Mouse (Mus musculus): Measurements from ENCODE around the gene 1700019D03Rik.
A peak's percentile ranks its signal among the peaks of the same experiment; 100 is the strongest.

1700019D03Rik gene

GRCm38 (mm10) chr1:53020079-53020478 is at the start of gene 1700019D03Rik:
Gene 1700019D03Rik, minus strand, starts transcription at chr1:53020179.
- no peak for DNase-seq (ENCODE audit: low read depth)

GRCm38 (mm10) chr1:53063921-53064320 is 43.9 kb upstream of the 1700019D03Rik start:
- no peak for DNase-seq (ENCODE audit: low read depth)

DNA sequence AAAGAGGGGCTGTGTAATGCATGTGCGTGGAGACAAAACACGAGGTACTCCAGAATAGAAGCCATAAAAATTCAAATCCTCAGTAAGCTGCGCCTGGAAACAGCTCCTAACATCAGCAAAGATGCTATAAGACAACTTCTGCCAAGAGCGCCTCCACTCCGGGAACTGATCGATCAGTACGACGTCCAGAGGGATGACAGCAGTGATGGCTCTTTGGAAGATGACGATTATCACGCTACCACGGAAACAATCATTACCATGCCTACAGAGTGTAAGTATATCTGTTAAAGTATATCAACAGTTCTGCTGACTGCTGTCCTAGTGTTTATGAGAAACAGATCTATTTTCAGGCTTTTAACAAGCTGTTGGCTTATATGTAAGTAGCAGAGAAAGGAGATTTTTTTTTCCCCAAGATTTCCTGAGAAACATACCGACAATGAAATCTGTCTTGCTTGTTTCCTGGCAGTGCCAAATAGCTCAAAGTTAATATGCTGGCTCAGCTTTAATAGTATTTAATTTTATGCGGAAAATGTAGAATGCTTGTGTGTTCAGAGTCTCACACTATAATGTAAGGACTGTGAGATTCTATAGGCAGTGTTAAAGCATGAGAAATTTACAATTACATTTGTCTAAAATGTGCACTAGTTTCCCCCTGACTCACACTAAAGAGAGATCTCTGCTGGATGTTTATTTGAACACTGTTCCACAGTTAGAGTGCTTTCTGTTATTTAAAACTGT is 42.1 kb upstream of the 1700019D03Rik start:
- DNase-seq (ENCODE audit: low read depth), result no peak

DNA sequence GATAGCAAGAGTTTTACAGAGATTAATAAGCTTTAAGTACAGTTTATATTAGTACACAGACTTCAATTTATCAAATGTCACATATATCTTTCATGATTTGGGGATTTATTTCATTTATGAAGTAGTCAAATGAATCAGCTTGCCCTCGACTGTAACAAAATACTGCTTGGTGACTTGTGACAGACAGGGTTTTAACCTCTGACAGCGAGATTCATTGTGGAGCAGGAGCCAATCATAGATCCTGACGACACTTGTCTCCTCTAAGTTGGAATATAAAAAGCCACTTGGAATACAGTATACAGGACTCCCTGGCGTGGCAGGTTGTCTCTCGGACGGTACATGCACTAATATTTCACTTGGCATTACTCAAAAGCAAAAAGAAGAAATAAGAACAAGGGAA is 41.4 kb upstream of the 1700019D03Rik start, which contains the start of gene Mstn:
Gene Mstn, plus strand, starts transcription at position 301 of the 400 bp plus-strand sequence.
- no peak for DNase-seq (ENCODE audit: low read depth)

DNA sequence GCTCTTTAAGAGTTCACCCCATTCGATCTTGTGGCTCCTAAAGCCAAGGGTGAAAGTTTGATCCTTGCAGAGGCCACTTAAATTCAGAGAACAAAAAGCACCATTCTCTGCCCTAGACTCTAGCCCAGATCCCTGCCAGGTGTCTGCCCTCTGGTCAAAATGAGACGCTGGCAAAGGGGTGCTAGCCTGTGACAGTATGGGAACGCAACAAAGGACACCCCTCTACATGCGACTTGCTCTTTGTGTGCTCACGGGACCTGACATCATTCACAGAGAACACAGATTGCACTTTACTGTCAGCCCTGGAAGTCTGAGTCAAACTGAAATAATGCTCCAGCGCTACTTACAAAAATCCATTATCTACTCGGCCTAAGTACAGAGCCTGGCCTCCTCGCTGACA is 40.5 kb upstream of the 1700019D03Rik start:
- DNase-seq (ENCODE audit: low read depth), result no peak

- DNase-seq (ENCODE audit: low read depth), result no peak
Observed at GRCm38 (mm10) chr1:53059106-53059505, 39.1 kb upstream of the 1700019D03Rik start.

DNA sequence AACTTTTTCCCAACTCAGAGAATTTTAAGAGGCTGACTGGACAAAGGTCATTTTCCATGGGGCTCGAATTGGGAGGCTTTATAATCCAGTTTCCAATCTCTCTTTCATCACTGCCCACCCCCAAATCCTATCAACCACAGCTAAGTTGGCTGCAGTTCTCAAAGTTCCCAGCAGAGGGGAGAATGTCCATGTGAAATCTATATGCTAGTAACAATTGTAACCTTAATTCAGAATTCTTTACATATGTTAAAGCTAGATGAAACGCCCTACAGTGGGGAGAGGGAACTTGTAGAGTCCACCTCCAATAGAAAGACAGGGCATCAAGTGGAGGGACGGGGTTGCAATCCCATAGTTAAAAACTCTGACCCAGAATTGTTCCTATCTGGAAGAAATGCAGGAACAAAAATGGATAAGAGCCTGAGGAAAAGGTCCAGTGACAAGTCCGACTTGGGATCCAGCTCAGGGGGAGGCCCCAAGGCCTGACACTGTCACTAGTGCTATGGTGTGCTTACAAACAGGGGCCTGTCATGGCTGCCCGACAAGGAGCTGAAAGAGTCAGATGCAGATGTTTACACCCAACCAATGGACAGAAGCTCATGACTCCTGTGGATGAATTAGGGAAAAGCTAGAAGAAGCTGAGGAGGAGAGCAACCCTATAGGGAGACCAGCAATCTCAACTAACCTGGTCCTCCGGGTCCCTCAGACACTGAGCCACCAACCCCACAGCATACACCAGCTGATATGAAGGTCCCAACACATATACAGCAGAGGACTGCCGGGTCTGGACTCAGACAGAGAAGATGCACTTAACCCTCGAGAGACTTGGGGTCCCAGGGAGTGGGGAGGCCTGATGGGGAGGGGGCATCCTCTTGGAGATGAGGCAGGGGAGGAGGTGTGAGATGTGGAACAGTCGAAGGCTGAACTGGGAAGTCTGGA is 33.4 kb upstream of the 1700019D03Rik start:
- DNase-seq (ENCODE audit: low read depth), result peak; percentile 47

- no peak for DNase-seq (ENCODE audit: low read depth)
Observed at GRCm38 (mm10) chr1:53049763-53050427, 29.9 kb upstream of the 1700019D03Rik start.

GRCm38 (mm10) chr1:53037443-53037871 is 17.5 kb upstream of the 1700019D03Rik start:
- no peak for DNase-seq (ENCODE audit: low read depth)

GRCm38 (mm10) chr1:53032550-53032949 is 12.6 kb upstream of the 1700019D03Rik start:
- peak; percentile 60 for DNase-seq (ENCODE audit: low read depth)

DNA sequence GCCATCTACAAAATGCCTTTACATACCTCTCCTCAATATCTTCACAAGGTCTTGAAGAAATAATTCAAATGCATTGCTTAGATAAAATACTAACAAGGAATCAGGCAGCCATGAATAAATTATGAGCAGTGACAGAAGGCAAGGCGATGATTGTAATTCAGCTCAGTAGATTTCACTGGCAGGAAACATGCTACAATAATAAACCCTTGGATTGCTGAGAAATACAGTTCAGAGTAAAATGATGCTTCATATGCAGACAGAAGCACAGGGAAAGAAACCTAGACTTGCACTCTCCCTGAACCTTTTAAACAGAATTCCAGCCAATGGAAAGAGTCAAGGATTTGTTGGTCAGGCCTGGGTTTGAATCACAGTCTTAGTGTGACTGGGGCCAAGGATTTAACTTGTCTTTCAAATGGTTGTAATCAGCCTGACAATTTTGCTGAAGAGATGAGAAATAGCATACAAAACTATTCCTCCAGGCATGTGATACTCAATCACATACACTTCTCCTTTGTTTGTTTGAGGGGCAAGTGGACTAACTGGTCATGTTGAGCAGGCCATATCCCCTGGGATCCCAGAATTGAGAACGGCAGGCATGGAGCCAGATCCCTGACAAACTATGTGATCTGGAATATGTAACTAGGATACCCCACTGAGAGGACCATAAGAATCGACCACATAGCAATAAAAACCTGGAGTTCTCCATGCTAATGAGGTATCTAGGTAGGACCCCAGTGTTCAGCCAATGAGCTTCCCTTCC is 1.1 kb downstream of the 1700019D03Rik start:
- no peak for DNase-seq (ENCODE audit: low read depth)

- DNase-seq (ENCODE audit: low read depth), result no peak
Observed at GRCm38 (mm10) chr1:53015606-53016005, 4.4 kb downstream of the 1700019D03Rik start.

- DNase-seq (ENCODE audit: low read depth), result no peak
Observed at GRCm38 (mm10) chr1:53014716-53015115, 5.3 kb downstream of the 1700019D03Rik start.

- DNase-seq (ENCODE audit: low read depth), result no peak
Observed at GRCm38 (mm10) chr1:52986692-52987091, 33.3 kb downstream of the 1700019D03Rik start.

DNA sequence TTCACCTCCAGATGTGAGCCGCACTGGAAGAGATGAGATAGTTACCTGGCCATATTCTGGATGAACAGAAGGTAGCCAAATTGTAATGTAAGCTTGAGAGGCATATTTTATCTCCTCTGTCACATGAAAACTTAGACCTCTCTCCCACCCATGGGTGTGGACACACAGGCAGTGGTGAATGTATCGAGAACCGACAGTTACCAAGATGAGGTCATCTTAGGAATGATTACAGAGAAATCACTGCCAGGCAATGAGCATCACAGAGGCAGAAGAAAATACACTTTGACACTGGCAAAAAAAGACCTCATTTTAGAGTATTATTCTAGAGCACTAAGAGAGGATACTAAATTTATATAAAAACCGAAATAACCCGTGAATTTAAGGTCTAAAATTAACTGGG is 46.8 kb downstream of the 1700019D03Rik start:
- no peak for DNase-seq (ENCODE audit: low read depth)

DNA sequence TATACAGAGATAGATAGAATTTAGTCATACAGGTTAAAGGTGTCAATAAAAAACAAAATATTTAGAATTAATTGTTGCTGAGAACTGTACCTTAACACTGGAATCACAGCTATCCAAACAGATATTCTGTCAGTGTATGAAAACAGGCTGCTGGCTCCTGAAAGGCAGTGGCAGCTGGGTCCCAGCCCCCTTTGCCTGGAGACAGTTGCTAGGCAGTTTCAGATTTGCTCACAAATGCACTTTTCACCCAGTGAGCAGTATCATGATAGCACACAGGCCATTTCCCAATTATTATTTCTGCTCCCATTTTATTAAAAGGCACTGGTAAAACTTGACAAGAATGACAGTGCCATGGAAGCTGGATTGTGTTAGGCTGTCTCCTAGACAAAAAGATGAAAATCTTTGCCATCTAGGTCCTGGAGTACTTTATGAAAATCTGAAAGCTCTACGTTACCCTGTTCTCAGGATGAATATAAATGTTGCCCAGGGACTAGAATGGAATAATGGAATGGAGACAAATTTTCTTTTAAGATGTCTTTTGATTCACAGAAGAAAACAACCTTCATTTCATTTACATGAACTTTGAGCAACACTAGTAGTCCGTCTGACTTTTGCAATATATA is 48.0 kb downstream of the 1700019D03Rik start:
- no peak for DNase-seq (ENCODE audit: low read depth)

DNA sequence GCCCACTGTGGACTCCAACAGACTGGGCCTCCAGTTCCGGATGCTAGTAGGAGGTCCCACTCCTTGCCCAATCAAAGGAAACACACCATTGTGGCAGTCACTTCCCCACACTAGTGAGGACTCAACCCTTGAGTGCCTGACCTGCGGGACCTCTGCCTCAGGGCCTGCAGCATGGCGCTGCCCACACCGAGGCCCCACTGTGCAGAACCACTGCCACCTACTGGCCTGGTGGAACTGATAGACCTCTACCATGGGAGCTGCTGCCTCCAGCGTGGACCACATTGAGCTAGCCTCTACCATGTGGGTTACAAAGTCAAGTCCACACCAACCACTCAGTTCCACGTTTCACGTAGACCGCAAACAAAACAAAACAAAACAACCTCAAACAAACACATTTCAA is 55.4 kb downstream of the 1700019D03Rik start:
- peak; percentile 57 for DNase-seq (ENCODE audit: low read depth)

- DNase-seq (ENCODE audit: low read depth), result peak; percentile 47
Observed at GRCm38 (mm10) chr1:52963097-52963496, 56.9 kb downstream of the 1700019D03Rik start.

- DNase-seq (ENCODE audit: low read depth), result peak; percentile 70
Observed at GRCm38 (mm10) chr1:52960191-52960590, 59.8 kb downstream of the 1700019D03Rik start.

GRCm38 (mm10) chr1:52956746-52957145 is 63.2 kb downstream of the 1700019D03Rik start:
- no peak for DNase-seq (ENCODE audit: low read depth)

- DNase-seq (ENCODE audit: low read depth), result peak; percentile 67
Observed at GRCm38 (mm10) chr1:52955102-52955501, 64.9 kb downstream of the 1700019D03Rik start.

Measured in 416B (cell line).